Mouse (Mus musculus): ENCODE data around the gene Ankrd55.

GRCm38 (mm10) chr13:112346659-112347142 is 58.5 kb downstream of the Ankrd55 start:
- no peak for TF ChIP-seq CTCF (IDR thresholded peaks at IDR 0.05)
- no peak for TF ChIP-seq POLR2A (IDR thresholded peaks at IDR 0.05; ENCODE audit: insufficient read depth, low read depth, low read length)
- TF ChIP-seq EP300 (IDR thresholded peaks at IDR 0.05; ENCODE audit: insufficient read depth, low read depth, low read length), result no peak
